In the genomic region with DNA sequence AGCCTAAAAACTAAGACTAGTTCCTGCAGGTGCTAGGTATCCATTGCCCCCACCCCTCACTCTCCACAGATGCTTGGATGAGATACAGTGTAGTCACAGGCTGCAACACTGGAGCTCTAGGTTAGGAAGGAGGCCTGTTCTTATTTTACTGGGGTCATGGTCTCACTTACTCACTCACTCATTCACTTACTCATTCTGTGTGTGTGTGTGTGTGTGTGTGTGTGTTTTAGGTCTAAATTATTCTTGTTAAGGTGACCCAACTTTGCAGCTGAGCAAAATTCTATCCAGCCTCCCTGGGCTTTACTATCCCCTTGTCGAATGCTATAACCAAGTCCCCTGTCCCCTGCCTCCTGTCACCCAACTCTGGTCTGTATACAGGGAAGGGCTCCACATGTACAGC, we compare ENCODE assay signal across 22 mouse cellular contexts. TPM values are rescaled to one million over a fixed set of nuclear protein-coding genes. Genes with fewer than 3 reads are reported as not detected.
"Had no signal": no experiment of that assay in that cellular context is flagged by ENCODE, and none has a peak within 500 bp of the region (broad histone marks: within the 10 kb centered on the region; RNA-seq: fewer than 3 reads in every experiment).

No protein-coding gene starts in this region.

- H3K4me2 ChIP-seq: limb, embryonic 13.5 days; midbrain, embryonic 13.5 days had no signal

- H3K27ac ChIP-seq: limb, embryonic 13.5 days; midbrain, embryonic 13.5 days had no signal

- H3K9me3 ChIP-seq: limb, embryonic 13.5 days; midbrain, embryonic 13.5 days had no signal

- H3K4me3 ChIP-seq: limb, embryonic 13.5 days; midbrain, embryonic 13.5 days had no signal

- ATAC-seq: midbrain, embryonic 13.5 days had no signal

- H3K36me3 ChIP-seq: midbrain, embryonic 13.5 days had no signal

- H3K9ac ChIP-seq: limb, embryonic 13.5 days; midbrain, embryonic 13.5 days had no signal

- DNase-seq: kidney, adult 11 months; kidney, adult 9 months; kidney, postnatal 10 days; left cerebral cortex, postnatal 4 days; lung, adult 18-20 months; right cerebral cortex, adult 18-20 months; right cerebral cortex, postnatal 25 days; thymus, postnatal 36 days had no signal

RNA-seq across cellular contexts. Expression of gene Gm20532, which starts 15.2 kb away (rescaled TPM):
- total RNA-seq: layer of hippocampus, adult 8-10 months; layer of hippocampus, postnatal 14 days; left cerebral cortex, adult 18-20 months; left cerebral cortex, postnatal 10 days; left cerebral cortex, postnatal 4 days; megakaryocyte-erythroid progenitor cell, adult 5-6 weeks; midbrain, postnatal 0 days had no signal
- polyA plus RNA-seq: intestine, embryonic 14.5 days; large intestine, adult 2 months; limb, embryonic 13.5 days; lung, embryonic 16.5 days; midbrain, embryonic 13.5 days; neural tube, embryonic 14.5 days; stomach, embryonic 14.5 days; thymus, postnatal 0 days had no signal
